Mouse (Mus musculus): ENCODE results near the gene Aldh3b2. TPM values are rescaled to one million over a fixed set of nuclear protein-coding genes. Genes with fewer than 3 reads are reported as not detected.

Aldh3b2 gene
- polyA plus RNA-seq, 1 experiment: 2.6 TPM

DNA sequence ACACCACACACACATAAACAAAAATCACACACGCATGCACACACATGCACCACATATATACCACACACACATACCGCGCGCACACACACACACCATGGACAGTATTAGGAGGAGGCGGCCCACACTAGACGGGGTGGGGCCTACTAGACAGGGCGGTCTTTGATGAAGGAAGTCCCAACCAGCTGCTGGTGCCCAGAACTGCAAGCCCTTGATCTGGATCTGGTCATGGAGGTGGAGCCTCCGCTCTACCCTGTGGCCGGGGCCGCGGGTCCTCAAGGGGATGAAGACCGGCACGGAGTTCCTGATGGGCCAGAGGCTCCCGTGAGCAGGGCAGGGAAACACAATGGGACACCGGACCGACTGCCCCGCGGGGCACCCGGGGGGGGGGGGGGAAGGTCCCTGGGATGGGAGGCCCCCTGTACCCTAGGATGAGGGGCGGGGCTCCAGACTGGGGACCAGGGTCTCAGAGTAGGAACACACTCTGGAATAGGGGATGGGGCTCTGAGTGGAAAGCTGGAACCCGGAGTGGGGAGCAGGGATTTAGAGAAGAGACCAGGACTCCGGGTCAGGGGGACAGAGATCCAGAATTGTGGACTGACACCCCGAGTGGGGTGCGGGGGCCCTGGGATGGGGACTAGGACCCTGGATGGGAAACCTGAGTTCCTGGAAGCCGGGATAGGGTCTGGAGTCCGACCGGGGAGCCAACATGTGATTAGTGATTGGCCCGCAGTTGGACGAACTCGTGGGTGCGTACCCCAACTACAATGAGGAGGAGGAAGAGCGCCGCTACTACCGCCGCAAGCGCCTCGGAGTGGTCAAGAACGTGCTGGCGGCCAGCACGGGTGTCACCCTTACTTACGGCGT, 36.9 kb upstream of the Aldh3b2 start, which contains the start of gene Unc93b1:
TSS of gene Unc93b1 (plus strand) at position 155 of the 864 bp plus-strand sequence.
- TF ChIP-seq CTCF (conservative IDR thresholded peaks at IDR 0.05; ENCODE audit: insufficient read depth, insufficient read length, low read depth, low read length) (no peak), POLR2A (IDR thresholded peaks at IDR 0.05; ENCODE audit: low read depth, low read length) (no peak)
- 9% methylated on average over 42 of the region's 42 CpGs for WGBS
- Histone ChIP-seq H3K36me3 (ENCODE audit: control insufficient read depth, insufficient read depth, low read length) (no peaks in the 10 kb centered on the region), H3K27ac (ENCODE audit: insufficient read depth, low read depth, low read length) (peak within 1 kb of the TSS; percentile 40), H3K27me3 (replicated peaks; ENCODE audit: control insufficient read depth, insufficient read depth, low read length) (no peaks in the 10 kb centered on the region), H3K4me3 (ENCODE audit: insufficient read depth, low read depth, low read length) (peak within 1 kb of the TSS; percentile 63), H3K4me1 (ENCODE audit: control insufficient read depth, insufficient read depth, low read length) (peaks cover 3% of the 10 kb centered on the region; the same call in 1 of the 2 replicates)
- peak; percentile 83 for DNase-seq

DNA sequence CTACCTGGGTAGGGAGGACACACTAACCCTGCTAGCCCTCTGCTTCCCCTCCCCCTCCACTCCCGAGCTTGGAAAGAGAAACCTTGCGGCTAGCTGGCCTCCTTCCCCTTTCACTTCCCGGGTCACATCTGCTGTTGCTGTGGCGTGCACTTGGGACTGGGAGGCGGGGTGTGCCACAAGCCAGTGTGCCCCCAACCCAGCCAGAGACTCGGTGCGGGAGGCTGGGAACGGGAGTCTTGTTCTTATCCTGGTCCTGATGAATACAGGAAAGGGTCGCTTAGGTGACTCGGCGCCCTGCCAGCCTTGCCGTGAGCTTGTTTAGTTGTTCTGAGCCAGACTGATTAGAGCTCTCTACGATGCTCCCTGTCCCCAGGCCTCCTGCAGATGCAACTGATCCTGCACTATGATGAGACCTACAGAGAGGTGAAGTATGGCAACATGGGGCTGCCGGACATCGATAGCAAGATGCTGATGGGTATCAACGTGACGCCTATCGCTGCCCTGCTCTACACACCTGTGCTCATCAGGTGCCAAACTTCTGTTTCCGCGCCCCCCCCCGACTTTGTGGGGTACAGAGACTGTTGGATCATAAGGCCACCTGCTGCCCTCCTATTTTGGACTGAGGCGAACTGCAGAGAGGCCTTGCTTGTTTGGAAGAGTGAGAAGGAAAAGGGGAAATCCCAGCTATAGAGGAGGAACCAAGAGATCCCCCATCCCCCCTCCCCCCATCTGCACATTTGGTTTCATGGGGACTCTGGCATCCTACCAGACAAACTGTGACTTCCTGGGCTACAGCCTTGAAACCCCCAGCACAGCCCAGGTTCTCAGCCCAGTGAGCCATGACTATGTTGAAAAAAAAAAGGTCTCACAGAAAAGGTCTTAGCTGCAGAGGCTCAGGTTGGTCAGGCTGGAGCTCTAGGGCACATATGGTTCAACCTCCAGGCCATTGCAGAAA, 36.0 kb upstream of the Aldh3b2 start:
- H3K4me1 ChIP-seq (ENCODE audit: control insufficient read depth, insufficient read depth, low read length): peaks cover 3% of the 10 kb centered on the region; the same call in 1 of the 2 replicates
- H3K27ac ChIP-seq (ENCODE audit: insufficient read depth, low read depth, low read length): peak overlapping the region; percentile 40
- no peaks in the 10 kb centered on the region for H3K27me3 ChIP-seq (replicated peaks; ENCODE audit: control insufficient read depth, insufficient read depth, low read length)
- peak; percentile 80 for DNase-seq
- no peak for TF ChIP-seq POLR2A (IDR thresholded peaks at IDR 0.05; ENCODE audit: low read depth, low read length)
- TF ChIP-seq CTCF (conservative IDR thresholded peaks at IDR 0.05; ENCODE audit: insufficient read depth, insufficient read length, low read depth, low read length): no peak
- 11% methylated on average over 22 of the region's 22 CpGs for WGBS
- H3K36me3 ChIP-seq (ENCODE audit: control insufficient read depth, insufficient read depth, low read length): no peaks in the 10 kb centered on the region
- H3K4me3 ChIP-seq (ENCODE audit: insufficient read depth, low read depth, low read length): peak overlapping the region; percentile 63

DNA sequence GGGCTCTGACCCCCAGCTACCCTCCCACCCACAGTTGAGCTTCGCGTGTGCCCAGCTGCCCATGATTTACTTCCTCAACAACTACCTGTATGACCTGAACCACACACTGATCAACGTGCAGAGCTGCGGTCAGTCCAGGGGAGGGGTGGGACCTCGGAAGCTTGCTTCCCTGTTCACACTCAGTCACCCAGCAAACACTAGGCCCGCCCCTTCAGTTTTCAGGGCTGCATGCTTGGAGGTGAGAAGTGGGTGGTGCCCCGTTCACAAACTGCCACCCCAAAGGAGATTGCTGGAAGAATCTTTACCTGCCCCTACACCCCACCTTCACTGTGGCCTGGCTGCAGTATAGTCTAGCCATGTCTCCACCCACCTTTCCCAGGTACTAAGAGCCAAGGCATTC, 29.8 kb upstream of the Aldh3b2 start:
- H3K36me3 ChIP-seq (ENCODE audit: control insufficient read depth, insufficient read depth, low read length): no peaks in the 10 kb centered on the region
- no peak for TF ChIP-seq CTCF (conservative IDR thresholded peaks at IDR 0.05; ENCODE audit: insufficient read depth, insufficient read length, low read depth, low read length)
- H3K27ac ChIP-seq (ENCODE audit: insufficient read depth, low read depth, low read length): no peak overlapping the region
- no peak overlapping the region for H3K4me3 ChIP-seq (ENCODE audit: insufficient read depth, low read depth, low read length)
- H3K27me3 ChIP-seq (replicated peaks; ENCODE audit: control insufficient read depth, insufficient read depth, low read length): no peaks in the 10 kb centered on the region
- peaks cover 6% of the 10 kb centered on the region; the same call in 1 of the 2 replicates for H3K4me1 ChIP-seq (ENCODE audit: control insufficient read depth, insufficient read depth, low read length)
- WGBS: 90% methylated on average over 7 of the region's 7 CpGs
- no peak for DNase-seq

GRCm38 (mm10) chr19:3942986-3943735, 29.0 kb upstream of the Aldh3b2 start:
- Histone ChIP-seq H3K27me3 (replicated peaks; ENCODE audit: control insufficient read depth, insufficient read depth, low read length) (no peaks in the 10 kb centered on the region), H3K36me3 (ENCODE audit: control insufficient read depth, insufficient read depth, low read length) (no peaks in the 10 kb centered on the region), H3K27ac (ENCODE audit: insufficient read depth, low read depth, low read length) (no peak overlapping the region), H3K4me3 (ENCODE audit: insufficient read depth, low read depth, low read length) (no peak overlapping the region), H3K4me1 (ENCODE audit: control insufficient read depth, insufficient read depth, low read length) (peaks cover 12% of the 10 kb centered on the region; the same call in 1 of the 2 replicates)
- TF ChIP-seq POLR2A (IDR thresholded peaks at IDR 0.05; ENCODE audit: low read depth, low read length) (no peak), CTCF (conservative IDR thresholded peaks at IDR 0.05; ENCODE audit: insufficient read depth, insufficient read length, low read depth, low read length) (no peak)
- 42% methylated on average over 27 of the region's 27 CpGs for WGBS
- DNase-seq: peak; percentile 64

- Histone ChIP-seq H3K27ac (ENCODE audit: insufficient read depth, low read depth, low read length) (peak overlapping the region; percentile 74; the same call in 1 of the 2 replicates), H3K36me3 (ENCODE audit: control insufficient read depth, insufficient read depth, low read length) (no peaks in the 10 kb centered on the region), H3K4me1 (ENCODE audit: control insufficient read depth, insufficient read depth, low read length) (peaks cover 23% of the 10 kb centered on the region), H3K27me3 (replicated peaks; ENCODE audit: control insufficient read depth, insufficient read depth, low read length) (no peaks in the 10 kb centered on the region), H3K4me3 (ENCODE audit: insufficient read depth, low read depth, low read length) (no peak overlapping the region)
- 23% methylated on average over 10 of the region's 10 CpGs for WGBS
- DNase-seq: peak; percentile 86
- no peak for TF ChIP-seq CTCF (conservative IDR thresholded peaks at IDR 0.05; ENCODE audit: insufficient read depth, insufficient read length, low read depth, low read length)
- no peak for TF ChIP-seq POLR2A (IDR thresholded peaks at IDR 0.05; ENCODE audit: low read depth, low read length)
These were observed 26.1 kb upstream of the Aldh3b2 start for GRCm38 (mm10) chr19:3945872-3946564.

DNA sequence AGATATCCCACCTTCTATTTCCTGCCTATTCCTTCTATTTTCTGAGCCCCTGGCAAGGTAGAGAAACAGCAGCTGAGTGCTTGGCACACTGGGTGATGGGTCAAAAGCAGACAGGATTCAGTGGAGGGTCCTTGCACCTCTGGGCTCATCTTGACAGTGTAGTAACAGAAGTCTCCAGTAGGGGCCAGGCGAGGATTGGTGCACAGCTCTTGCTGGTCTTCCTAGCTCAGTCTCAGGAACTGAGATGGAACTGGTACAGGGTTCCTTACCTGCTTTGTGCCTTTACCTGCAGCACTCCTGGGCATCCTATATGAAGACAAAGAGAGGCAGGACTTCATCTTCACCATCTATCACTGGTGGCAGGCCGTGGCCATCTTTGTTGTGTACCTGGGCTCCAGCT, 25.4 kb upstream of the Aldh3b2 start:
- no peak for TF ChIP-seq POLR2A (IDR thresholded peaks at IDR 0.05; ENCODE audit: low read depth, low read length)
- TF ChIP-seq CTCF (conservative IDR thresholded peaks at IDR 0.05; ENCODE audit: insufficient read depth, insufficient read length, low read depth, low read length): peak; percentile 95
- Histone ChIP-seq H3K27me3 (replicated peaks; ENCODE audit: control insufficient read depth, insufficient read depth, low read length) (no peaks in the 10 kb centered on the region), H3K4me3 (ENCODE audit: insufficient read depth, low read depth, low read length) (no peak overlapping the region), H3K36me3 (ENCODE audit: control insufficient read depth, insufficient read depth, low read length) (no peaks in the 10 kb centered on the region), H3K27ac (ENCODE audit: insufficient read depth, low read depth, low read length) (no peak overlapping the region), H3K4me1 (ENCODE audit: control insufficient read depth, insufficient read depth, low read length) (peaks cover 23% of the 10 kb centered on the region)
- 37% methylated on average over 2 of the region's 2 CpGs for WGBS
- peak; percentile 88 for DNase-seq

Data from kidney, adult 2 months (tissue).